Mouse (Mus musculus) ES-CJ7 (cell line): ENCODE data around the gene Abca9.

Experiments used
- DNase-seq: peaks from one replicate; pipeline ENCODE4 v3.0.0; 2011; ENCODE audit warnings: low read depth, low spot score

Gene Abca9

GRCm38 (mm10) chr11:110167459-110168251, at the start of gene Abca9:
Gene Abca9 (minus strand): TSS chr11:110168196.
- no peak for DNase-seq

GRCm38 (mm10) chr11:110217118-110217517, 49.1 kb upstream of the Abca9 start:
- no peak for DNase-seq

GRCm38 (mm10) chr11:110203930-110204329, 35.9 kb upstream of the Abca9 start:
- DNase-seq, result no peak

GRCm38 (mm10) chr11:110198882-110199281, 30.9 kb upstream of the Abca9 start:
- DNase-seq, result no peak

GRCm38 (mm10) chr11:110196561-110197306, 28.7 kb upstream of the Abca9 start:
- no peak for DNase-seq

GRCm38 (mm10) chr11:110195310-110195709, 27.3 kb upstream of the Abca9 start:
- DNase-seq, result no peak

GRCm38 (mm10) chr11:110171212-110171611, 3.2 kb upstream of the Abca9 start:
- DNase-seq, result peak; percentile 60

GRCm38 (mm10) chr11:110165822-110166221, 2.2 kb downstream of the Abca9 start:
- no peak for DNase-seq

GRCm38 (mm10) chr11:110165409-110165808, 2.6 kb downstream of the Abca9 start:
- DNase-seq, result no peak

GRCm38 (mm10) chr11:110157059-110157458, 10.9 kb downstream of the Abca9 start:
- no peak for DNase-seq

- no peak for DNase-seq
Observed at GRCm38 (mm10) chr11:110155985-110156384, 12.0 kb downstream of the Abca9 start.

GRCm38 (mm10) chr11:110147640-110148039, 20.4 kb downstream of the Abca9 start:
- no peak for DNase-seq

- no peak for DNase-seq
Observed at GRCm38 (mm10) chr11:110145421-110145820, 22.6 kb downstream of the Abca9 start.

GRCm38 (mm10) chr11:110130760-110131159, 37.2 kb downstream of the Abca9 start:
- no peak for DNase-seq

GRCm38 (mm10) chr11:110111137-110111536, 56.9 kb downstream of the Abca9 start:
- no peak for DNase-seq

- no peak for DNase-seq
Observed at GRCm38 (mm10) chr11:110101437-110101836, 66.6 kb downstream of the Abca9 start.

- DNase-seq, result no peak
Observed at GRCm38 (mm10) chr11:110098901-110099300, 69.1 kb downstream of the Abca9 start.

- DNase-seq, result no peak
Observed at GRCm38 (mm10) chr11:110097465-110097864, 70.5 kb downstream of the Abca9 start.

- DNase-seq, result no peak
Observed at GRCm38 (mm10) chr11:110095858-110096257, 72.1 kb downstream of the Abca9 start, which contains the start of gene Abca8a. Gene Abca8a (minus strand): TSS chr11:110095978.

- no peak for DNase-seq
Observed at GRCm38 (mm10) chr11:110094846-110095380, 73.1 kb downstream of the Abca9 start.

GRCm38 (mm10) chr11:110094236-110094635, 73.8 kb downstream of the Abca9 start:
- no peak for DNase-seq

- DNase-seq, result no peak
Observed at GRCm38 (mm10) chr11:110091328-110091727, 76.7 kb downstream of the Abca9 start.
